Mouse (Mus musculus): ENCODE measurements at regions not wholly inside any gene's neighbourhood (a gene's known extent, or its start where the extent isn't known, plus 50 kb on each side); places are given as distances from the start of the nearest gene placed in this dataset.
A peak's percentile ranks its signal among the peaks of the same experiment; 100 is the strongest.

DNA sequence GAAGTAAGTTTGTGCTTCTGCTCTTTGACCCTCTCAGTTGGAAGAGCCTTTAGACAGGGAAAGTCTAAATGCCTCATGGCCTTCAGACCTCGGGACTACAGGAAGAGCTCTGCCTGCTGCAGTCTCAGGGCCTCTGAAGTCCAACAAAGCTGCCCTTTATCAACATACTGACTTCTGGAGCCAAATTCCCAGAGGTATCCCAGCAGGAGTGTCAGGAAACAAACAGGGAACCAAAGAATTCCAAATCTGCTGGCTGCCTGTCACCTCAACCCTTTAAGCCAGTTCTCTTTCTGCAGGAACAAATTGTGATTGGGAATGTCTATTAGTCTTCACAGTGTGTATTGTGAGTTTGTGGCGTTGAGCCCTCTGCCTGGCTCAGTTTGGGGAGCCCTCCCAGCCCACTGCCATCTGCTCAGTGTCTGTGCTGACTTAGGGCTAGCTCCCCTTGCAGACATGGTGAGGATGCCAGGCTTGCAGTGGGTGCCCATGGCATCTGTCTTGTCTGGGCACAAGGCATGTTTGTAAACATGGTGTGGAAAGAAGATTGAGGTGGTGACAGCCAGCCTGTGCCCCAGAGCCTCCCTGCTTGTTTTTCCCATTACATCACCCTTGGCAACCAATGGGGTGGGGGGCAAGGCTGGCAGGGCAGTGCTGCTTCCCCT is 185.3 kb downstream of the Ankrd50 start:
- Histone ChIP-seq H3K4me1 (replicated peaks; ENCODE audit: control insufficient read depth, insufficient read depth, low read length) (peaks cover 8% of the 10 kb centered on the region), H3K9ac (ENCODE audit: low read depth, low read length) (no peak overlapping the region), H3K36me3 (ENCODE audit: control insufficient read depth, insufficient read depth, low read length) (no peaks in the 10 kb centered on the region), H3K27ac (ENCODE audit: low read depth, low read length) (peak overlapping the region; percentile 43; the same call in 1 of the 2 replicates), H3K4me2 (no peak overlapping the region), H3K27me3 (replicated peaks; ENCODE audit: control insufficient read depth, insufficient read depth, low read length) (no peaks in the 10 kb centered on the region), H3K4me3 (ENCODE audit: low read depth, low read length) (no peak overlapping the region), H3K9me3 (ENCODE audit: control insufficient read depth, low read length) (no peaks in the 10 kb centered on the region)
- ATAC-seq (replicated peaks; ENCODE audit: low FRiP score), result no peak
- DNase-seq (ENCODE audit: low spot score), result no peak
- WGBS, result 35% methylated on average over 2 of the region's 2 CpGs

DNA sequence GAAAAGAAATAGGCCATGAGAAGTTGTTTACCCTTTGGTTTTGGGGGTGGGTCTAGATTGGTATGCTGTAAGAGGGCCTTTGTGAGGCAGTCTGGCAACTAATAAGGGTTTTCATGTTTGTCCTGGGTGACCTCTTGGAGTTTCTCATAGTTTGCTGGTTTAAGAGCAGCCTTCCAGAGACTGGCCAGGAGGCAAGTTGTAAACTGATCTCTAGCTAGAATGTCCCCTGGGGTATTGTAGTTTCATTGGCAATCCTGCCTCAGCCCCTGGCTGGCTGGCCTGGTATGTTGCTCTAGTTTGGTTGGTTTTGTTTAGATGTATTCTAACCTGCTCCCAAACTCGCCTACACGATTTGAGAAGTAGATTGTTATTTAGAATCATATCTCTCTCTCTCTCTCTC is 187.1 kb downstream of the Ankrd50 start:
- 76% methylated on average over 2 of the region's 2 CpGs for WGBS
- Histone ChIP-seq H3K4me1 (replicated peaks; ENCODE audit: control insufficient read depth, insufficient read depth, low read length) (peaks cover 8% of the 10 kb centered on the region), H3K4me2 (no peak overlapping the region), H3K36me3 (ENCODE audit: control insufficient read depth, insufficient read depth, low read length) (no peaks in the 10 kb centered on the region), H3K27ac (ENCODE audit: low read depth, low read length) (no peak overlapping the region), H3K9me3 (ENCODE audit: control insufficient read depth, low read length) (no peaks in the 10 kb centered on the region), H3K27me3 (replicated peaks; ENCODE audit: control insufficient read depth, insufficient read depth, low read length) (no peaks in the 10 kb centered on the region), H3K9ac (ENCODE audit: low read depth, low read length) (no peak overlapping the region), H3K4me3 (ENCODE audit: low read depth, low read length) (no peak overlapping the region)
- DNase-seq (ENCODE audit: low spot score) (no peak), ATAC-seq (replicated peaks; ENCODE audit: low FRiP score) (no peak)

DNA sequence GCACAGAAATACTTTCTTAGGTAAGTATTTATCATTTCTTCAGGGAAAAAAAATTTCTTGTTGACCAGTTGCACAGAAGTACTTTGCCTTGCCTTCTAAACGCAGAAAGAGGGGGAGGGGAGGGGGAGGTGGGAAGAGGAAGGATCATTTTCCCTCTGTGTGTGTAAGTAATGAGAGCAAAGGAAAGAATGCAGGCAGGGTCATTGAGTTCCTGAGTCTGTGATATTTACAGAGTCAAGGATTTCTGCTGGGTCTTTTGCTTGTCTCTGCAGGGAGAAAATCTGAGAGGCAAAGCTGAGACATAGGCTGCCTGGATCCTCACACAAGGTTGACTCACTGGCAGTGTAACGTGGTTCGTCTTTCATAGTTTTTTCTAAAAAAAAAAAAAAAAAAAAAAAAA is 195.6 kb downstream of the Ankrd50 start:
- WGBS, result 46% methylated on average over 3 of the region's 3 CpGs

DNA sequence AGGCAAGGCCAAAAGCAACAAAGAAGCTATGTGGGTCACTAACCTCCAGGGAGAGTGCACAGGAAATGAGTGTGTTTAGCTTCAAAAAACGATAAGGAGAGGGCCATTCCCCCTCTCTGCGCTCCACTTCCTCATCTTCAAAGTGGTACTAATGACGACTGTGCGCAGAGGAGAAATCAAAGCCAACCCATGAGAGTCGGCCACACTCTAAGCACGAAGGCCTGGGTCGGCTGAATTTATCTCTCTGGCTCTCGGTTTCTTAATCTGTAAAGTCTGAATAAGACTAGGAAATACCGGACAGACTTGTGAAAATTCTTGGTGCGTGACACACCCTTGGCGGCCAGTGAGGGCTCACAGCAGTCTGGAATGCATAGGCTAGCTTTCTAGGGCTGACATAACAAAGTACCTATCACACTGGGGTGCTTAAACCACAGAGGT is 200.9 kb downstream of the Ankrd50 start:
- Histone ChIP-seq H3K9ac (ENCODE audit: low read depth, low read length) (no peak overlapping the region), H3K36me3 (ENCODE audit: control insufficient read depth, insufficient read depth, low read length) (no peaks in the 10 kb centered on the region), H3K4me3 (ENCODE audit: low read depth, low read length) (no peak overlapping the region), H3K4me2 (no peak overlapping the region), H3K27me3 (replicated peaks; ENCODE audit: control insufficient read depth, insufficient read depth, low read length) (no peaks in the 10 kb centered on the region), H3K9me3 (ENCODE audit: control insufficient read depth, low read length) (no peaks in the 10 kb centered on the region), H3K27ac (ENCODE audit: low read depth, low read length) (no peak overlapping the region), H3K4me1 (replicated peaks; ENCODE audit: control insufficient read depth, insufficient read depth, low read length) (peaks cover 4% of the 10 kb centered on the region; the same call in 1 of the 2 replicates)
- 11% methylated on average over 11 of the region's 11 CpGs for WGBS
- DNase-seq (ENCODE audit: low spot score), result peak; percentile 45
- ATAC-seq (replicated peaks; ENCODE audit: low FRiP score), result 0 out of 2 replicates have a peak, but pooled peaks have one; percentile 15

More for the DNA sequence above, 195.6 kb downstream of the Ankrd50 start:
- Histone ChIP-seq H3K4me3 (ENCODE audit: low read depth, low read length) (no peak overlapping the region), H3K27ac (ENCODE audit: low read depth, low read length) (no peak overlapping the region), H3K4me2 (no peak overlapping the region), H3K36me3 (ENCODE audit: control insufficient read depth, insufficient read depth, low read length) (no peaks in the 10 kb centered on the region), H3K27me3 (replicated peaks; ENCODE audit: control insufficient read depth, insufficient read depth, low read length) (no peaks in the 10 kb centered on the region), H3K9ac (ENCODE audit: low read depth, low read length) (no peak overlapping the region), H3K9me3 (ENCODE audit: control insufficient read depth, low read length) (no peaks in the 10 kb centered on the region), H3K4me1 (replicated peaks; ENCODE audit: control insufficient read depth, insufficient read depth, low read length) (peaks cover 2% of the 10 kb centered on the region; the same call in 1 of the 2 replicates)
- ATAC-seq (replicated peaks; ENCODE audit: low FRiP score) (no peak), DNase-seq (ENCODE audit: low spot score) (no peak)

DNA sequence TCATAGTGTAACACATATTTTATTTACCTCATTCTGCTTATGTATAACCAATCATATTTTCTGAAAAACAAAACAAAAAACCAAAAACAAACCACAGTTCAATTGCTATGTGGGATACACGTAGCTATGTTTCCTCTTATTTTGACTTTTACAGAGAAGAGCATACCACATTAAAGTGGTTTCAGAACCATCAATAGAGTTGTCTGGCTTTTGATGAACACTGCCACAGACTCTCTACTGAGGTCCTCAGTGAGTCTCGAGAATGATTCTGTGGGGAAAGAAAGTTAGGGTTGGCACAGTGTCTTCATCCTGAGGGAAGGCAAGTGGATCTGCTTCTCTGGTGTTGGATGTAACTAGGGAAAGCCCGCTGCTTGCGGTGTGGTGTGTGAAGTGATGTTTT is 201.8 kb downstream of the Ankrd50 start:
- Histone ChIP-seq H3K27ac (ENCODE audit: low read depth, low read length) (no peak overlapping the region), H3K4me3 (ENCODE audit: low read depth, low read length) (no peak overlapping the region), H3K4me1 (replicated peaks; ENCODE audit: control insufficient read depth, insufficient read depth, low read length) (peaks cover 4% of the 10 kb centered on the region; the same call in 1 of the 2 replicates), H3K4me2 (no peak overlapping the region), H3K9me3 (ENCODE audit: control insufficient read depth, low read length) (no peaks in the 10 kb centered on the region), H3K27me3 (replicated peaks; ENCODE audit: control insufficient read depth, insufficient read depth, low read length) (no peaks in the 10 kb centered on the region), H3K9ac (ENCODE audit: low read depth, low read length) (no peak overlapping the region), H3K36me3 (ENCODE audit: control insufficient read depth, insufficient read depth, low read length) (no peaks in the 10 kb centered on the region)
- no peak for DNase-seq (ENCODE audit: low spot score)
- WGBS, result 82% methylated on average over 4 of the region's 4 CpGs
- no peak for ATAC-seq (replicated peaks; ENCODE audit: low FRiP score)

DNA sequence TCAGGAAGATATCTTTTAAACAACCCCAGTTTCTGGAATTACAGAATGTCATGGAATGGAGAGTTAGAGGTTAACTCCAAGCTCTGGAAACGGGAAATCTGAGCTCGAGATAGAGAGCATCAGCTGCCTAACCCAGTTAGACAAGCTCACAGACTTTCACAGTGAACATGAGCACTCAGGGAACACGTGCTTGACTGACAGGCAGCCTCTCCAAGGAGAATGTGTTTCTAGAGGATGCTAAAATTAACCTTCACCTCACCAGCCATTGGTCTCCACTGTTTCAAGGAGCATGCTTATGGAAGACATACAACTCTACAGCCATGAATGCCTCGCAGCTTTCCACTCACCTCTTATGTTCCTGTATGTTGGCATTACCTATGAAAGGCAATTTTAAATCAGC is 203.0 kb downstream of the Ankrd50 start:
- no peak overlapping the region for H3K9ac ChIP-seq (ENCODE audit: low read depth, low read length)
- H3K27me3 ChIP-seq (replicated peaks; ENCODE audit: control insufficient read depth, insufficient read depth, low read length), result no peaks in the 10 kb centered on the region
- H3K27ac ChIP-seq (ENCODE audit: low read depth, low read length), result no peak overlapping the region
- no peak overlapping the region for H3K4me3 ChIP-seq (ENCODE audit: low read depth, low read length)
- DNase-seq (ENCODE audit: low spot score) (no peak), ATAC-seq (replicated peaks; ENCODE audit: low FRiP score) (no peak)
- no peak overlapping the region for H3K4me2 ChIP-seq
- 52% methylated on average over 4 of the region's 4 CpGs for WGBS
- no peaks in the 10 kb centered on the region for H3K9me3 ChIP-seq (ENCODE audit: control insufficient read depth, low read length)
- no peaks in the 10 kb centered on the region for H3K36me3 ChIP-seq (ENCODE audit: control insufficient read depth, insufficient read depth, low read length)
- H3K4me1 ChIP-seq (replicated peaks; ENCODE audit: control insufficient read depth, insufficient read depth, low read length), result peaks cover 4% of the 10 kb centered on the region; the same call in 1 of the 2 replicates

DNA sequence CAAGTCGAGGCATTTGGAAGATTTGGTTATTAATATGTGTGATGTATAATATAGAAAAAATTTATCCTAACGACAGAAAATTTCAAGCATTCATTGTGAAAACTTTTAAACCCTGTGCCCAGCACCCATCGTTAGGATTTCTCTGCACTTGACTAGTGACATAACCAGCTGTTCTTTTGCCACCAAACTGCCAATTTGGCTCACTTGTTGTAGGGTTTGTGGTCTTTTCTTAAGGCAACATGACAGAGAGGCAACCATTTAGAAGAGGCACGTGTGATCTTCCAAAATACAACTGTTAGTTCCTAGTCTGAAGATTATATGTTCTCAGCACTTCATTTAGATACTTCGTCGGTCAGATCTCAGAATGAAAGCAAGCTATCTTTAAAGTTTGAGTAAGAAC is 203.8 kb downstream of the Ankrd50 start:
- ATAC-seq (replicated peaks; ENCODE audit: low FRiP score) (no peak), DNase-seq (ENCODE audit: low spot score) (no peak)
- Histone ChIP-seq H3K4me3 (ENCODE audit: low read depth, low read length) (no peak overlapping the region), H3K27ac (ENCODE audit: low read depth, low read length) (no peak overlapping the region), H3K4me2 (no peak overlapping the region), H3K27me3 (replicated peaks; ENCODE audit: control insufficient read depth, insufficient read depth, low read length) (no peaks in the 10 kb centered on the region), H3K9ac (ENCODE audit: low read depth, low read length) (no peak overlapping the region), H3K36me3 (ENCODE audit: control insufficient read depth, insufficient read depth, low read length) (no peaks in the 10 kb centered on the region), H3K9me3 (ENCODE audit: control insufficient read depth, low read length) (no peaks in the 10 kb centered on the region), H3K4me1 (replicated peaks; ENCODE audit: control insufficient read depth, insufficient read depth, low read length) (peaks cover 4% of the 10 kb centered on the region; the same call in 1 of the 2 replicates)
- 82% methylated on average over 6 of the region's 6 CpGs for WGBS

DNA sequence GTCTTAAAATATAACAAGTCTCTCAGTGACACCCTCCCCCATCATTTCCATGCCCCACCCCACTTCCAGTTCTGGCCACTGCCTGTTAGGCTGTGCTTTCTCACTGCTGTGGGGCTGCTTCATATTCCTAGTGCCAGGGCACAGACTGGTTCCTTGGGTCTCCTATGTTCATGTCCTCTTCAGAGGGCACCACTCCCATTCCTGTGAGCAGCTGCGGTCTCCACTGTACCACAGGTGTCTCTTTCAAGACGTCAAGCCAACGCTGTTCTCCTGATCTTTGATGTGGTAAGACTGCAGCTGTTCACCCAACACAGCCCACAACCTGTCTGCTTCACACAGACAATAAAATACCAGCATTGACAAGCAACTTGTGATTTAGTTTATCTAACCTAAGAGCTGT is 204.5 kb downstream of the Ankrd50 start:
- H3K36me3 ChIP-seq (ENCODE audit: control insufficient read depth, insufficient read depth, low read length), result no peaks in the 10 kb centered on the region
- H3K9ac ChIP-seq (ENCODE audit: low read depth, low read length), result no peak overlapping the region
- no peak overlapping the region for H3K27ac ChIP-seq (ENCODE audit: low read depth, low read length)
- H3K4me3 ChIP-seq (ENCODE audit: low read depth, low read length), result no peak overlapping the region
- H3K27me3 ChIP-seq (replicated peaks; ENCODE audit: control insufficient read depth, insufficient read depth, low read length), result no peaks in the 10 kb centered on the region
- DNase-seq (ENCODE audit: low spot score), result no peak
- no peak for ATAC-seq (replicated peaks; ENCODE audit: low FRiP score)
- no peak overlapping the region for H3K4me2 ChIP-seq
- WGBS, result 86% methylated on average over 3 of the region's 3 CpGs
- H3K4me1 ChIP-seq (replicated peaks; ENCODE audit: control insufficient read depth, insufficient read depth, low read length), result peaks cover 4% of the 10 kb centered on the region; the same call in 1 of the 2 replicates
- H3K9me3 ChIP-seq (ENCODE audit: control insufficient read depth, low read length), result no peaks in the 10 kb centered on the region

DNA sequence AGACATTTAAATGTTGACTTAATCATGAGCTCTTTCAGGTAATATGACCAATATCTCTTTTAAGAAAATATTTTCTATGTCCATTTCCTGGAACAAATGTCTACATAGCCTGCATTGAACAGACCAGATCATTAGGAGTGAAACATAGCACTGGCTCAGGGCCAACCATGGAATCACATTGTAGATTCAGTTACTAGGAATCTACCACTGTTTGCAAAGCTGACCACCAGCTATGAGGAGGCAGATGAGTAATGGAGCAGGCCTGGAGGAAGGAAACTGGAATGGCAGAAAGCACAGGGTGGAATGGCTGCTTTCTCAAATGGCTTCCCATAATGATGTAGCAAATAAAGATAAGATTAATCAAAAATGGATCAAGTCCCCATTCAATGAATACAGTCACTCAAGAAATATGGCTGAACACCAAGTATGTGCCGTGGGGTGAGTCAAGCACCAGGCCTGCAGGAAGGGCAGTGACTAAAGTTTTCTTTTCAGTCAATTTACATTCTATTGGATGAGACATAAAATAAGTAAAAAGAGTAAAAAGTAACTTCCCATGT is 207.6 kb downstream of the Ankrd50 start:
- DNase-seq (ENCODE audit: low spot score) (no peak), ATAC-seq (replicated peaks; ENCODE audit: low FRiP score) (no peak)
- WGBS, result 90% methylated on average over 1 of the region's 1 CpGs
- Histone ChIP-seq H3K27ac (ENCODE audit: low read depth, low read length) (no peak overlapping the region), H3K36me3 (ENCODE audit: control insufficient read depth, insufficient read depth, low read length) (no peaks in the 10 kb centered on the region), H3K4me3 (ENCODE audit: low read depth, low read length) (no peak overlapping the region), H3K4me2 (no peak overlapping the region), H3K9ac (ENCODE audit: low read depth, low read length) (no peak overlapping the region), H3K27me3 (replicated peaks; ENCODE audit: control insufficient read depth, insufficient read depth, low read length) (no peaks in the 10 kb centered on the region), H3K4me1 (replicated peaks; ENCODE audit: control insufficient read depth, insufficient read depth, low read length) (no peaks in the 10 kb centered on the region), H3K9me3 (ENCODE audit: control insufficient read depth, low read length) (no peaks in the 10 kb centered on the region)

Measured in liver, embryonic 11.5 days (tissue).